Comparison of ENCODE assay signal across 21 mouse cellular contexts in genomic region chr11:44261657-44262056, GRCm38 (mm10).
DNase-seq lines count a peak whose midpoint lies in the region; ATAC-seq and TF ChIP-seq lines count a peak whose summit lies in the region.
"Had no signal": no experiment of that assay in that cellular context is flagged by ENCODE, and none has a peak within 500 bp of the region (broad histone marks: within the 10 kb centered on the region; RNA-seq: fewer than 3 reads in every experiment).

No protein-coding gene starts in this region.

- no peak for TF ChIP-seq CTCF in lung, adult 2 months (IDR thresholded peaks at IDR 0.05; ENCODE audit: insufficient read depth, low read length)

- WGBS in heart, embryonic 14.5 days: 28% methylated on average over 8 of the region's 8 CpGs
- WGBS in lung, adult 2 months: 50% methylated on average over 8 of the region's 8 CpGs

- H3K36me3 ChIP-seq in heart, embryonic 14.5 days (ENCODE audit: control insufficient read depth, insufficient read depth, low read length): no peaks in the 10 kb centered on the region
- H3K36me3 ChIP-seq: embryonic facial prominence, embryonic 13.5 days; forebrain, embryonic 12.5 days; heart, embryonic 10.5 days; hindbrain, embryonic 10.5 days had no signal

- DNase-seq in heart, adult 8-10 months (ENCODE audit: low spot score): no peak
- DNase-seq in lung, adult 18-20 months: peak; percentile 6 to 42
- no peak for DNase-seq in lung, adult 2 months
- peak; percentile 13 for DNase-seq in right cerebral cortex, postnatal 25 days
- no peak for DNase-seq in right cerebral cortex, adult 18-20 months
- DNase-seq: adrenal gland, postnatal 14 days; cerebellum, adult 18-20 months; cerebellum, adult 9-11 months; cerebellum, postnatal 36 days; gastrocnemius, adult 2 months; gastrocnemius, postnatal 25 days had no signal

- peaks cover 2 to 9% of the 10 kb centered on the region in 2 experiments; a peak in 3 of 4 replicates for H3K4me1 ChIP-seq in heart, embryonic 14.5 days (ENCODE audit: control insufficient read depth in 2 of 2, insufficient read depth in 2 of 2, low read length in 2 of 2)
- H3K4me1 ChIP-seq in lung, adult 2 months (ENCODE audit: control insufficient read depth, insufficient read depth, low read length): no peaks in the 10 kb centered on the region
- H3K4me1 ChIP-seq: embryonic facial prominence, embryonic 13.5 days; forebrain, embryonic 12.5 days; heart, embryonic 10.5 days; hindbrain, embryonic 10.5 days had no signal

- H3K9ac ChIP-seq in heart, embryonic 14.5 days (ENCODE audit: low read length): no peak overlapping the region
- H3K9ac ChIP-seq: embryonic facial prominence, embryonic 13.5 days; forebrain, embryonic 12.5 days; hindbrain, embryonic 14.5 days had no signal

- no peak for TF ChIP-seq POLR2A in lung, adult 2 months (IDR thresholded peaks at IDR 0.05; ENCODE audit: borderline replicate concordance, extremely low read depth, low read depth, low read length)

- peak; percentile 21; the same call in 1 of the 2 replicates for ATAC-seq in heart, embryonic 14.5 days (ENCODE audit: insufficient number of reproducible peaks, insufficient read depth, low FRiP score, low read depth)
- ATAC-seq: activated CD4-positive, CD25-positive, alpha-beta regulatory T cell, adult 4 months; forebrain, embryonic 16.5 days; Patski had no signal

- no peak overlapping the region for H3K27ac ChIP-seq in heart, embryonic 14.5 days (replicated peaks in 1 of 2; ENCODE audit: control insufficient read depth in 1 of 2, insufficient read depth in 1 of 2, low read depth in 2 of 2, low read length in 2 of 2)
- H3K27ac ChIP-seq: embryonic facial prominence, embryonic 13.5 days; forebrain, embryonic 12.5 days; gastrocnemius, adult 2 months; heart, embryonic 10.5 days; hindbrain, embryonic 10.5 days; hindbrain, embryonic 14.5 days had no signal

- H3K9me3 ChIP-seq in heart, embryonic 14.5 days (ENCODE audit: control insufficient read depth, low read length): no peaks in the 10 kb centered on the region
- H3K9me3 ChIP-seq: embryonic facial prominence, embryonic 13.5 days; forebrain, embryonic 12.5 days; heart, embryonic 10.5 days; hindbrain, embryonic 10.5 days had no signal

- H3K4me2 ChIP-seq in heart, embryonic 14.5 days (ENCODE audit: low read length): no peak overlapping the region
- H3K4me2 ChIP-seq: embryonic facial prominence, embryonic 13.5 days; forebrain, embryonic 12.5 days; hindbrain, embryonic 14.5 days had no signal

- no peaks in the 10 kb centered on the region for H3K27me3 ChIP-seq in heart, embryonic 14.5 days (ENCODE audit: control insufficient read depth, insufficient read depth, low read length)
- H3K27me3 ChIP-seq: CH12.LX; embryonic facial prominence, embryonic 13.5 days; forebrain, embryonic 12.5 days; Patski had no signal

- no peak overlapping the region for H3K4me3 ChIP-seq in heart, embryonic 14.5 days (ENCODE audit: control insufficient read depth in 1 of 2, insufficient read depth in 1 of 2, low read depth in 1 of 2, low read length in 2 of 2)
- H3K4me3 ChIP-seq in lung, adult 2 months (replicated peaks; ENCODE audit: extremely low read depth, low read depth, low read length): no peak overlapping the region
- H3K4me3 ChIP-seq: embryonic facial prominence, embryonic 13.5 days; forebrain, embryonic 12.5 days; gastrocnemius, adult 2 months; heart, embryonic 10.5 days; hindbrain, embryonic 10.5 days had no signal

Comparison
In these comparisons a context has a peak if more than half of its experiments do, and no peak if none do; other contexts are left out.
1. DNase-seq: peak in lung, adult 18-20 months (2 of 2) and right cerebral cortex, postnatal 25 days (single experiment); none in heart, adult 8-10 months (single experiment), lung, adult 2 months (single experiment) and right cerebral cortex, adult 18-20 months (single experiment).